11 mouse cellular contexts compared by ENCODE assay signal in the genomic region with DNA sequence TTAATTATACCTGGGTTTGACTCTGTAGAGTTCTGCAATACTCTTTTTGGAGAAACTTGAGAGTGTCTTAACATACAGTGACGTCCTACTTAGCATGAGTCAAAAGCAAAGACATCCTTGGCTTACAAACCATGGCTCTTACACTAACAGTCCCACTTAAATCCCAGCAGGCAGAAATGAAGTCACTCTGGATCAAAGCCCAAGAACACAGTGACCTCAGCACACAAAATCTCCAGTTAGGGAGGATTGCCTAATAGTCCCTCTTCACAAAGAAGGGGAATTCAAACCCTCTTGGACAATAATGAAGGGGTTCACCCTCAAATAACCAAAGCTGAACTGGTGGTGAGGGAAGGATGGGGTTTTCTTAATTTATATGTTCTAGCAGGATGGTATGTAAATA. TPM values are rescaled to one million over a fixed set of nuclear protein-coding genes. Genes with fewer than 3 reads are reported as not detected.
DNase-seq lines count a peak whose midpoint lies in the region; ATAC-seq lines count a peak whose summit lies in the region.
"Had no signal": no experiment of that assay in that cellular context is flagged by ENCODE, and none has a peak within 500 bp of the region (broad histone marks: within the 10 kb centered on the region; RNA-seq: fewer than 3 reads in every experiment).

No protein-coding gene starts in this region.

- peak; percentile 85 for DNase-seq in gastrocnemius, adult 18-20 months (ENCODE audit: low spot score)
- no peak for DNase-seq in gastrocnemius, postnatal 10 days
- DNase-seq in adipocyte (ENCODE audit: low spot score) = peak; percentile 87
- peak; percentile 76 to 88 for DNase-seq in heart, adult 9 months (ENCODE audit: low spot score in 2 of 2)
- no peak for DNase-seq in thymus, postnatal 36 days
- DNase-seq: cerebellum, postnatal 25 days had no signal

- ATAC-seq in lung, embryonic 16.5 days (ENCODE audit: low read depth) = 0 out of 2 replicates have a peak, but pooled peaks have one; percentile 26
- no peak for ATAC-seq in intestine, embryonic 15.5 days
- no peak for ATAC-seq in hindbrain, embryonic 12.5 days (ENCODE audit: low FRiP score)
- ATAC-seq: CD4-positive, CD25-positive, alpha-beta regulatory T cell, adult 4 months had no signal

- no peak overlapping the region for H3K9ac ChIP-seq in lung, embryonic 16.5 days (ENCODE audit: low read length)
- H3K9ac ChIP-seq in intestine, embryonic 15.5 days = no peak overlapping the region
- no peak overlapping the region for H3K9ac ChIP-seq in hindbrain, embryonic 12.5 days

- H3K36me3 ChIP-seq in lung, embryonic 16.5 days (ENCODE audit: control insufficient read depth, insufficient read depth, low read length) = no peaks in the 10 kb centered on the region
- H3K36me3 ChIP-seq in intestine, embryonic 15.5 days = no peaks in the 10 kb centered on the region
- H3K36me3 ChIP-seq in hindbrain, embryonic 12.5 days = no peaks in the 10 kb centered on the region

- no peaks in the 10 kb centered on the region for H3K9me3 ChIP-seq in lung, embryonic 16.5 days (ENCODE audit: control insufficient read depth, low read length)
- H3K9me3 ChIP-seq in intestine, embryonic 15.5 days = no peaks in the 10 kb centered on the region
- H3K9me3 ChIP-seq in hindbrain, embryonic 12.5 days (replicated peaks) = no peaks in the 10 kb centered on the region

- no peak overlapping the region for H3K4me2 ChIP-seq in lung, embryonic 16.5 days (ENCODE audit: low read depth, low read length)
- H3K4me2 ChIP-seq in intestine, embryonic 15.5 days (replicated peaks) = no peak overlapping the region
- no peak overlapping the region for H3K4me2 ChIP-seq in hindbrain, embryonic 12.5 days (replicated peaks)

- H3K4me1 ChIP-seq in lung, embryonic 16.5 days (replicated peaks; ENCODE audit: control insufficient read depth, insufficient read depth, low read length) = peaks cover 26% of the 10 kb centered on the region
- H3K4me1 ChIP-seq in intestine, embryonic 15.5 days (replicated peaks) = no peaks in the 10 kb centered on the region
- peaks cover 3% of the 10 kb centered on the region; the same call in 1 of the 2 replicates for H3K4me1 ChIP-seq in hindbrain, embryonic 12.5 days

- no peak overlapping the region for H3K4me3 ChIP-seq in lung, embryonic 16.5 days (ENCODE audit: low read length)
- H3K4me3 ChIP-seq in intestine, embryonic 15.5 days (replicated peaks) = no peak overlapping the region
- H3K4me3 ChIP-seq in hindbrain, embryonic 12.5 days = no peak overlapping the region

- H3K27ac ChIP-seq in lung, embryonic 16.5 days (ENCODE audit: low read length) = no peak overlapping the region
- H3K27ac ChIP-seq in intestine, embryonic 15.5 days = no peak overlapping the region
- H3K27ac ChIP-seq in hindbrain, embryonic 12.5 days = no peak overlapping the region

- WGBS in lung, embryonic 16.5 days = 26% methylated on average over 1 of the region's 1 CpGs
- 60% methylated on average over 1 of the region's 1 CpGs for WGBS in intestine, embryonic 15.5 days
- 78% methylated on average over 1 of the region's 1 CpGs for WGBS in hindbrain, embryonic 12.5 days

- no peaks in the 10 kb centered on the region for H3K27me3 ChIP-seq in lung, embryonic 16.5 days (ENCODE audit: control insufficient read depth, insufficient read depth, low read depth, low read length)
- no peaks in the 10 kb centered on the region for H3K27me3 ChIP-seq in intestine, embryonic 15.5 days (replicated peaks)
- no peaks in the 10 kb centered on the region for H3K27me3 ChIP-seq in hindbrain, embryonic 12.5 days

RNA-seq across cellular contexts. Expression of a gene that starts 48.0 kb away (rescaled TPM):
- total RNA-seq in gastrocnemius, adult 18-20 months (2021) = 10 to 100 TPM; 25.3 to 36.5 TPM
- total RNA-seq in gastrocnemius, postnatal 10 days (2021) = 100 to 1,000 TPM; 329 to 424 TPM
- polyA plus RNA-seq in lung, embryonic 16.5 days (2015; fragmentation: Nextera tagmentation; extraction: Ambion mirVana) = 617 and 655 TPM in 2 replicates
- 232 and 269 TPM in 2 replicates for polyA plus RNA-seq in intestine, embryonic 15.5 days (2015; fragmentation: Nextera tagmentation; extraction: Ambion mirVana)
- 328 and 345 TPM in 2 replicates for polyA plus RNA-seq in hindbrain, embryonic 12.5 days (2016; fragmentation: Nextera tagmentation; extraction: Ambion mirVana)
- total RNA-seq: monocyte, adult 5-6 weeks had no signal

Comparison
In these comparisons a context has a peak if more than half of its experiments do, and no peak if none do; other contexts are left out.
1. DNase-seq: peak in gastrocnemius, adult 18-20 months (single experiment), adipocyte (single experiment) and heart, adult 9 months (2 of 2); none in gastrocnemius, postnatal 10 days (single experiment) and thymus, postnatal 36 days (0 of 2).